Mouse (Mus musculus): ENCODE measurements around the gene Elk3.

- TF ChIP-seq CTCF (IDR thresholded peaks at IDR 0.05; ENCODE audit: low read depth), result no peak
- TF ChIP-seq EP300 (optimal IDR thresholded peaks at IDR 0.05), result no peak
Measured at GRCm38 (mm10) chr10:93287551-93288145, 23.3 kb downstream of the Elk3 start.
